Mouse (Mus musculus) liver, embryonic 11.5 days (tissue): Measurements from ENCODE around the gene Clcn1. TPM values are rescaled to one million over a fixed set of nuclear protein-coding genes. Genes with fewer than 3 reads are reported as not detected.
A peak's percentile ranks its signal among the peaks of the same experiment; 100 is the strongest.

Experiments used
- ATAC-seq: fragments of 200-750 bp; cut with Nextera tagmentation; replicated peaks from 2 replicates; pipeline ENCODE4 v1.8.0; 2017; ENCODE audit warnings: moderate number of reproducible peaks, mild to moderate bottlenecking, moderate TSS enrichment, moderate library complexity; ENCODE audit not compliant: low FRiP score
- DNase-seq: peaks from one replicate; pipeline ENCODE4 v3.0.0-alpha.2; 2017; ENCODE audit warnings: low spot score
- H3K27ac ChIP-seq: fragments of 300-500 bp; sonication (generic); 2 replicates; pipeline ENCODE4 v1.5.1; 2014; ENCODE audit warnings: mild to moderate bottlenecking, low read depth, low read length, control low read depth
- H3K27me3 ChIP-seq: fragments of 300-500 bp; sonication (generic); replicated peaks from 2 replicates; pipeline ENCODE4 v1.6.1; 2014; ENCODE audit warnings: low read length, mixed read lengths; ENCODE audit not compliant: control insufficient read depth, insufficient read depth
- H3K36me3 ChIP-seq: fragments of 300-500 bp; sonication (generic); 2 replicates; pipeline ENCODE4 v1.6.1; 2014; ENCODE audit warnings: mild to moderate bottlenecking, low read length, moderate library complexity, mixed read lengths; ENCODE audit not compliant: control insufficient read depth, insufficient read depth
- H3K4me1 ChIP-seq: fragments of 300-500 bp; sonication (generic); replicated peaks from 2 replicates; pipeline ENCODE4 v1.6.1; 2014; ENCODE audit warnings: low read length, mixed read lengths; ENCODE audit not compliant: control insufficient read depth, insufficient read depth
- H3K4me2 ChIP-seq: fragments of 300-500 bp; sonication (generic); 2 replicates; pipeline ENCODE4 v1.6.1; 2014; ENCODE audit warnings: mild to moderate bottlenecking, control low read depth, moderate library complexity
- H3K4me3 ChIP-seq: fragments of 300-500 bp; sonication (generic); 2 replicates; pipeline ENCODE4 v1.5.1; 2014; ENCODE audit warnings: low read depth, low read length, control low read depth
- H3K9ac ChIP-seq: fragments of 300-500 bp; sonication (generic); 2 replicates; pipeline ENCODE4 v1.6.1; 2014; ENCODE audit warnings: low read depth, low read length, control low read depth
- H3K9me3 ChIP-seq: fragments of 300-500 bp; sonication (generic); 2 replicates; pipeline ENCODE4 v1.6.1; 2016; ENCODE audit warnings: low read length, inconsistent platforms, mixed read lengths; ENCODE audit not compliant: control insufficient read depth
- WGBS: fragments of 180-500 bp; shearing (Covaris S2); extraction: QIAGEN DNeasy Blood & Tissue Kit; methylation state at CpG from one replicate; pipeline ENCODE4 v1.1.7; 2014; 5-methylcytosine and 5-hydroxymethylcytosine counted together
- polyA plus RNA-seq: library from polyadenylated mRNA; unstranded; fragments of >200 nt; fragmentation: Nextera tagmentation; extraction: Ambion mirVana; gene quantifications from 2 replicates; pipeline ENCODE4 v1.2.1, GENCODE M21; 2014

Clcn1 gene
- polyA plus RNA-seq, 1 experiment from 2014 or later, result 0.29 TPM

GRCm38 (mm10) chr6:42324067-42324481 is 37.6 kb downstream of the Clcn1 start:
- peak; percentile 45 for DNase-seq
- H3K36me3 ChIP-seq, result no peaks in the 10 kb centered on the region
- WGBS, result under 1% methylated on average over 31 of the region's 32 CpGs

GRCm38 (mm10) chr6:42324482-42325267 is 38.2 kb downstream of the Clcn1 start, which contains the start of gene Fam131b:
Gene Fam131b, minus strand, starts transcription at chr6:42324643.
- DNase-seq (no peak), ATAC-seq (0 out of 2 replicates have a peak, but pooled peaks have one; percentile 40)
- Histone ChIP-seq H3K4me2 (peak within 1 kb of the TSS; percentile 60), H3K9ac (no peak within 1 kb of the TSS), H3K27me3 (peaks cover 46% of the 10 kb centered on the region), H3K4me3 (peak within 1 kb of the TSS; percentile 41), H3K4me1 (peaks cover 6% of the 10 kb centered on the region; the same call in 1 of the 2 replicates), H3K9me3 (no peaks in the 10 kb centered on the region), H3K36me3 (no peaks in the 10 kb centered on the region), H3K27ac (no peak within 1 kb of the TSS)
- WGBS, result under 1% methylated on average over 48 of the region's 68 CpGs

More at GRCm38 (mm10) chr6:42324067-42324481, 37.6 kb downstream of the Clcn1 start:
- Histone ChIP-seq H3K27me3 (peaks cover 46% of the 10 kb centered on the region), H3K9ac (no peak overlapping the region), H3K4me2 (peak overlapping the region; percentile 60), H3K27ac (no peak overlapping the region), H3K4me3 (peak overlapping the region; percentile 41), H3K9me3 (no peaks in the 10 kb centered on the region), H3K4me1 (peaks cover 6% of the 10 kb centered on the region; the same call in 1 of the 2 replicates)
- ATAC-seq, result peak; percentile 41; the same call in 1 of the 2 replicates

- ATAC-seq (no peak), DNase-seq (peak; percentile 75)
- H3K27me3 ChIP-seq, result peaks cover 46% of the 10 kb centered on the region
- H3K4me1 ChIP-seq, result peaks cover 6% of the 10 kb centered on the region; the same call in 1 of the 2 replicates
- no peak overlapping the region; the same call in 1 of the 2 replicates for H3K4me3 ChIP-seq
- no peaks in the 10 kb centered on the region for H3K9me3 ChIP-seq
- peak overlapping the region; percentile 60 for H3K4me2 ChIP-seq
- WGBS, result 4% methylated on average over 7 of the region's 7 CpGs
- no peak overlapping the region for H3K9ac ChIP-seq
- H3K36me3 ChIP-seq, result no peaks in the 10 kb centered on the region
- H3K27ac ChIP-seq, result no peak overlapping the region
These were observed 38.8 kb downstream of the Clcn1 start for GRCm38 (mm10) chr6:42325268-42325609.

- DNase-seq, result no peak
- 63% methylated on average over 3 of the region's 3 CpGs for WGBS
- ATAC-seq, result no peak; the same call in 1 of the 2 replicates
- H3K4me2 ChIP-seq, result no peak overlapping the region
- no peak overlapping the region for H3K4me3 ChIP-seq
- peaks cover 6% of the 10 kb centered on the region; the same call in 1 of the 2 replicates for H3K4me1 ChIP-seq
- no peak overlapping the region for H3K9ac ChIP-seq
- H3K36me3 ChIP-seq, result no peaks in the 10 kb centered on the region
- no peaks in the 10 kb centered on the region for H3K9me3 ChIP-seq
- H3K27ac ChIP-seq, result no peak overlapping the region
- H3K27me3 ChIP-seq, result peaks cover 40% of the 10 kb centered on the region
These were observed 40.0 kb downstream of the Clcn1 start for GRCm38 (mm10) chr6:42326509-42326908.

GRCm38 (mm10) chr6:42328757-42329156 is 42.3 kb downstream of the Clcn1 start:
- H3K9ac ChIP-seq, result no peak overlapping the region
- WGBS, result 56% methylated on average over 3 of the region's 3 CpGs
- peaks cover 17% of the 10 kb centered on the region for H3K27me3 ChIP-seq
- no peak overlapping the region for H3K4me3 ChIP-seq
- no peaks in the 10 kb centered on the region for H3K36me3 ChIP-seq
- DNase-seq (no peak), ATAC-seq (peak; percentile 62)
- no peak overlapping the region for H3K27ac ChIP-seq
- H3K9me3 ChIP-seq, result no peaks in the 10 kb centered on the region
- no peak overlapping the region for H3K4me2 ChIP-seq
- peaks cover 6% of the 10 kb centered on the region; the same call in 1 of the 2 replicates for H3K4me1 ChIP-seq

GRCm38 (mm10) chr6:42330216-42330615 is 43.7 kb downstream of the Clcn1 start:
- Histone ChIP-seq H3K4me2 (no peak overlapping the region), H3K4me1 (peaks cover 4% of the 10 kb centered on the region; the same call in 1 of the 2 replicates), H3K36me3 (no peaks in the 10 kb centered on the region), H3K9me3 (no peaks in the 10 kb centered on the region), H3K4me3 (no peak overlapping the region), H3K27ac (no peak overlapping the region), H3K9ac (no peak overlapping the region), H3K27me3 (peaks cover 3% of the 10 kb centered on the region)
- 83% methylated on average over 3 of the region's 3 CpGs for WGBS
- ATAC-seq (no peak), DNase-seq (no peak)

- H3K27me3 ChIP-seq, result no peaks in the 10 kb centered on the region
- DNase-seq, result no peak
- no peaks in the 10 kb centered on the region for H3K36me3 ChIP-seq
- H3K27ac ChIP-seq, result no peak overlapping the region
- H3K4me1 ChIP-seq, result peaks cover 4% of the 10 kb centered on the region; the same call in 1 of the 2 replicates
- no peak overlapping the region for H3K4me2 ChIP-seq
- H3K9me3 ChIP-seq, result no peaks in the 10 kb centered on the region
- WGBS, result 81% methylated on average over 3 of the region's 3 CpGs
- H3K4me3 ChIP-seq, result no peak overlapping the region
- no peak for ATAC-seq
- H3K9ac ChIP-seq, result no peak overlapping the region
These were observed 44.5 kb downstream of the Clcn1 start for GRCm38 (mm10) chr6:42330946-42331345.

- no peaks in the 10 kb centered on the region for H3K36me3 ChIP-seq
- H3K4me1 ChIP-seq, result no peaks in the 10 kb centered on the region
- no peak overlapping the region for H3K9ac ChIP-seq
- ATAC-seq, result no peak
- no peaks in the 10 kb centered on the region for H3K27me3 ChIP-seq
- H3K4me3 ChIP-seq, result no peak overlapping the region
- 80% methylated on average over 2 of the region's 2 CpGs for WGBS
- no peak overlapping the region for H3K4me2 ChIP-seq
- H3K27ac ChIP-seq, result no peak overlapping the region
- DNase-seq, result no peak
- no peaks in the 10 kb centered on the region for H3K9me3 ChIP-seq
These were observed 52.7 kb downstream of the Clcn1 start for GRCm38 (mm10) chr6:42339189-42339588.

GRCm38 (mm10) chr6:42339981-42340380 is 53.5 kb downstream of the Clcn1 start:
- H3K4me3 ChIP-seq, result no peak overlapping the region
- no peak for ATAC-seq
- no peaks in the 10 kb centered on the region for H3K4me1 ChIP-seq
- H3K9ac ChIP-seq, result no peak overlapping the region
- 74% methylated on average over 5 of the region's 5 CpGs for WGBS
- H3K9me3 ChIP-seq, result no peaks in the 10 kb centered on the region
- H3K4me2 ChIP-seq, result no peak overlapping the region
- no peaks in the 10 kb centered on the region for H3K27me3 ChIP-seq
- DNase-seq, result no peak
- H3K36me3 ChIP-seq, result no peaks in the 10 kb centered on the region
- no peak overlapping the region for H3K27ac ChIP-seq
